Mouse (Mus musculus): Measurements from ENCODE around the gene Kprp.

Gene Kprp

GRCm38 (mm10) chr3:92778799-92779198 is 48.2 kb downstream of the Kprp start, which contains the start of gene Lce1i:
TSS of gene Lce1i (minus strand) at chr3:92778899.
- H3K9me3 ChIP-seq (ENCODE audit: low read length) = no peaks in the 10 kb centered on the region
- H3K36me3 ChIP-seq (ENCODE audit: insufficient read depth, low read length) = no peaks in the 10 kb centered on the region
- H3K4me1 ChIP-seq (replicated peaks; ENCODE audit: low read depth, low read length) = no peaks in the 10 kb centered on the region
- H3K27me3 ChIP-seq (ENCODE audit: insufficient read depth, low read length) = no peaks in the 10 kb centered on the region
- H3K4me3 ChIP-seq (replicated peaks; ENCODE audit: low read length) = no peak within 1 kb of the TSS
- TF ChIP-seq NANOG (IDR thresholded peaks at IDR 0.05; ENCODE audit: borderline replicate concordance, low read length) = no peak
- TF ChIP-seq CTCF (conservative IDR thresholded peaks at IDR 0.05; ENCODE audit: low read length) = no peak
- TF ChIP-seq POU5F1 (IDR thresholded peaks at IDR 0.05; ENCODE audit: borderline replicate concordance, low read length) = no peak
